Mouse (Mus musculus) thymus, adult 2 months (tissue): ENCODE results near the gene Psma5. TPM values are rescaled to one million over a fixed set of nuclear protein-coding genes. Genes with fewer than 3 reads are reported as not detected.
"Not testable (repeated sequence)": the region's sequence is repeated elsewhere in the genome, so short reads cannot be mapped to it uniquely, and the experiment has no call there.

Experiments used
- DNase-seq: peaks from one replicate; pipeline ENCODE4 v3.0.0; 2021
- H3K27ac ChIP-seq: fragments of 200-500 bp; 2 replicates; pipeline ENCODE4 v1.5.1; 2012; ENCODE audit warnings: low read length, control low read depth; ENCODE audit not compliant: control insufficient read depth, insufficient read depth
- H3K27me3 ChIP-seq: fragments of 200-500 bp; 2 replicates; pipeline ENCODE4 v1.6.1; 2012; ENCODE audit warnings: mild to moderate bottlenecking, low read length, moderate library complexity, mixed read lengths; ENCODE audit not compliant: control insufficient read depth, insufficient read depth
- H3K36me3 ChIP-seq: fragments of 200-500 bp; 2 replicates; pipeline ENCODE4 v1.6.1; 2012; ENCODE audit warnings: mild to moderate bottlenecking, low read length, moderate library complexity; ENCODE audit not compliant: control insufficient read depth, insufficient read depth
- H3K4me1 ChIP-seq: fragments of 200-500 bp; replicated peaks from 2 replicates; pipeline ENCODE4 v1.6.1; 2012; ENCODE audit warnings: low read length; ENCODE audit not compliant: control insufficient read depth, insufficient read depth
- H3K4me3 ChIP-seq: fragments of 200-500 bp; 2 replicates; pipeline ENCODE4 v1.5.1; 2012; ENCODE audit warnings: mild to moderate bottlenecking, low read length, control low read depth, moderate library complexity; ENCODE audit not compliant: control insufficient read depth, insufficient read depth
- CTCF ChIP-seq: fragments of 200-500 bp; IDR thresholded peaks from 2 replicates; pipeline ENCODE4 v1.5.1; 2012; ENCODE audit warnings: mild to moderate bottlenecking, control low read depth, low read length, moderate library complexity, borderline replicate concordance; ENCODE audit not compliant: control insufficient read depth, poor library complexity, insufficient read depth; ENCODE audit errors: extremely low read depth
- POLR2A ChIP-seq: fragments of 200-500 bp; IDR thresholded peaks from 2 replicates; pipeline ENCODE4 v1.6.1; 2012; ENCODE audit warnings: mild to moderate bottlenecking, low read length, control low read depth, moderate library complexity; ENCODE audit not compliant: control insufficient read depth, poor library complexity, insufficient read depth; ENCODE audit errors: extremely low read depth
- WGBS: fragments of 180-500 bp; shearing (Covaris S2); methylation state at CpG from one replicate; pipeline ENCODE4 v1.1.7; 2018; 5-methylcytosine and 5-hydroxymethylcytosine counted together
- polyA plus RNA-seq: library from polyadenylated mRNA; depleted of rRNA; stranded (reverse); fragments of >200 nt; gene quantifications from 2 replicates; pipeline ENCODE4 v1.2.3, GENCODE M21; 2012

The Psma5 gene
- polyA plus RNA-seq, 1 experiment, result 71.3 TPM

DNA sequence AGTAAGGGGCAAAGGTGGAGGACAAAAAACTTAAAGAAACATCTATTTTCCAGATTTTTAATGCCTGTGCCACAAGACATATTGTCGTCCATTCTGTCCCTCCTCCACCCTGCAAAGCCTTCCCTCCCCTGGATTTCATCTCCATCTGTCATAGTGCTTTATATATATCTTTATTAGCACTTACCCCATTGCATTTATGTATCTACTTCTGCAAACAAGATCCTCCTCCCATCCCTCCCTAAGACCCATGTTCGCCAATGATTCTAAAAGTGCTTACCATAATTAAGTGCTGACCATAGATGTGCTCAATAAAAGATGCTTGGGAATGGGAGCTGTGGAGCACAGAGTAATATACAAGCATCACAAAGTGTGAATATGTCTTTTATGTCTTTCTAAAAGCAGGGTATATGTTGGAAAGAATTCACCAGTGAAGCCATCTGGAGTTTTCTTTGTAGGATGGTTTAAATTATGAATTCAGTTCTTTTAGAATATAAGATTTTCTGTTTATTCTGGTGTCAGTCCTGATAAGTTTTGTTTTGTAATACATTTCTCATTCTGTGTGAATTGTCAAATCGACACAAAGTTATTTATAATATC is 15.4 kb upstream of the Psma5 start:
- Histone ChIP-seq H3K27me3 (no peaks in the 10 kb centered on the region), H3K4me3 (no peak overlapping the region), H3K4me1 (no peaks in the 10 kb centered on the region), H3K27ac (no peak overlapping the region), H3K36me3 (no peaks in the 10 kb centered on the region)
- 95% methylated on average over 3 of the region's 3 CpGs for WGBS
- TF ChIP-seq POLR2A (no peak), CTCF (no peak)
- DNase-seq, result no peak

DNA sequence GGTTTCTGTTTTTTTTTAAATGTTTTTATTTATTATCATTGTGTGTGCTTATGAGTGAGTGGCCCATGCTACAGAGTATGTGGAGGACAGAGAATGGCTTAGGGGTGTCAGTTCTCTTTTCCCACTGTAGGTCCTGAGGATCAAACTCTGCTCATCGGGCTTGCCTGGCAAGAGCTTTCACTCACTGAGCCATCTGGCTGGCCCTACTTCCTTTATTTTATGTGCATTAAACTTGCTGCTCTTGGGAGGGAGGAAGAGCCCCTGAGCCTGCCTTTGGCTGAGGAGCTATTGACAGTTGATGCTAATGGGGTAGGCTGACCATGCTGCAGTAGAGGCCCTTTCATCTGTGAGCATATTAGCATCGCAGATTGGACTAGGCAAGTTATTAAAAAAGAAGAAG is 9.9 kb upstream of the Psma5 start:
- TF ChIP-seq POLR2A, result no peak
- TF ChIP-seq CTCF, result no peak
- DNase-seq, result no peak

DNA sequence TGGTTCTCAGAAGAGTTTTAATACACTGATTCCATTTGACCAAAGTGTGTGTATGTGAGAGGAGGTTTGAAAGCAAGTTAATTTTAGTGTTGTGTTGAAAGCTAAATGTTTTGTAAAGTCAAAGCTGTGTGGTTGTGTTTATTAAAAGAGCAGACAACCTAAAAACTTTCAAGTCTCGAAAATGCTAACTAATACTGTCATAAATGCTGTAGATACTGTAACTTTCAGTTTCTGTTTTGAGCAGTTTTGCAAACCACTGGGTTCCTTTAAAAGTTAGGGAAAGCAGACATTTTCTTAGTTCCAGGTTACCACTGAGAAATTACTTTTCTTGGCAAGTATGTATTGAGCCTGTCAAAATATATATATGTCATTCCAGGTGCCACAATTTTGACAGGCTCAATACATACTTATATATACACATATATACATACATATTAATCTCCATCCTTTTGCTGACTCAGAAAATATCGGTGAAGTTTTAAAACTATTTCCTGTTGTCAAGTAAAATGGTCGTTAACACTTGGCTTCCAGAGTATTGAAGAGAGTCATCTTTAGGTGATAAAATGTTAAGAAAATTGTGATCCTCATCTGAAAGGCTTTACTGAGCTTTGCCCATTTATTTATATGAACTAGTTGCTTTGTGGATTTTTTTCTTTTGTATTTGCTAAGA is 1.2 kb downstream of the Psma5 start:
- H3K27ac ChIP-seq, result no peak overlapping the region
- TF ChIP-seq CTCF (no peak), POLR2A (no peak)

More for the DNA sequence above, 9.9 kb upstream of the Psma5 start:
- Histone ChIP-seq H3K4me1 (no peaks in the 10 kb centered on the region), H3K27me3 (no peaks in the 10 kb centered on the region), H3K36me3 (no peaks in the 10 kb centered on the region), H3K4me3 (no peak overlapping the region), H3K27ac (no peak overlapping the region)
- 44% methylated on average over 2 of the region's 2 CpGs for WGBS

DNA sequence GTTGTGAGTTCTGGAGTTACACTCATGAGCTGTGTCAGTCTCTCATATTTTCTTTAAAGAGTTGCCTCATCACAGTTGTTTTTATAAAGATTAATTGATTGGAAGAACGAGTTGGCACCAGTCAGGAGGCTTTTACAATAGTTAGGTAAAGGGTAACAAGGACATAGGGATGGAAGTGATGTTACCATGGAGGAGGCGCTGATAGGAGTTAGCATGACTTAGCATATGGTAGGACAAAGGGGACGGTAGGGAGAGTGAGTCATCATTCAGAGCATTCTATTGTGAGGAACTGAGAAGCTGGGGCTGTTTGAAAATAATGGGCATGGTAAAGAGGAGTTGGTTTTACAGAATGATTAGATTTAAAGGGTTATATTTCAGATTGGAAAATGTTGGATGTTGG is 2.6 kb downstream of the Psma5 start:
- DNase-seq, result no peak
- Histone ChIP-seq H3K4me1 (no peaks in the 10 kb centered on the region), H3K27me3 (no peaks in the 10 kb centered on the region), H3K4me3 (no peak overlapping the region), H3K27ac (no peak overlapping the region), H3K36me3 (peaks cover 12% of the 10 kb centered on the region)
- no peak for TF ChIP-seq POLR2A
- WGBS, result 78% methylated on average over 3 of the region's 3 CpGs

More for the DNA sequence above, 1.2 kb downstream of the Psma5 start:
- no peaks in the 10 kb centered on the region for H3K27me3 ChIP-seq
- DNase-seq, result no peak
- H3K4me1 ChIP-seq, result no peaks in the 10 kb centered on the region
- 15% methylated on average over 3 of the region's 3 CpGs for WGBS
- peaks cover 10% of the 10 kb centered on the region for H3K36me3 ChIP-seq
- H3K4me3 ChIP-seq, result no peak overlapping the region

DNA sequence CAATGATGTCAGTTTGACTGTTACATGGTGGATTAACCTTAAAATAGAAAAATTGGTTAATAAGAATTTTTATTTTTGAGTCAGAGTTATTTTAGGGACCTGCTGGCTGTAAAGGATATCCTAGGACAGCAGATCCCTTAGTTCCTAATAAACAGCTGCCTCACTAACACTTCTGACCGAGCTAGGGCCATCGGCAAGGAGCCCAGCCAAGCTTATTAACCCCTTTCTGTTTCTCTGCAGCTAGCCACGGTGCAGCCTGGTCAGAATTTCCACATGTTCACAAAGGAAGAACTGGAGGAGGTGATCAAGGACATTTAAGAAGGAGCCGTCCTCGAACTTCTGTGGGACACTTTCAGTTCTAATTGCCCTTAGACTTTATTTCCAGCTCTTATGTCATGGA is 22.8 kb downstream of the Psma5 start:
- not testable (repeated sequence) for H3K27ac ChIP-seq, H3K27me3 ChIP-seq, H3K4me1 ChIP-seq, H3K4me3 ChIP-seq, DNase-seq
- H3K36me3 ChIP-seq, result peaks cover 27% of the 10 kb centered on the region
- 93% methylated on average over 5 of the region's 5 CpGs for WGBS

DNA sequence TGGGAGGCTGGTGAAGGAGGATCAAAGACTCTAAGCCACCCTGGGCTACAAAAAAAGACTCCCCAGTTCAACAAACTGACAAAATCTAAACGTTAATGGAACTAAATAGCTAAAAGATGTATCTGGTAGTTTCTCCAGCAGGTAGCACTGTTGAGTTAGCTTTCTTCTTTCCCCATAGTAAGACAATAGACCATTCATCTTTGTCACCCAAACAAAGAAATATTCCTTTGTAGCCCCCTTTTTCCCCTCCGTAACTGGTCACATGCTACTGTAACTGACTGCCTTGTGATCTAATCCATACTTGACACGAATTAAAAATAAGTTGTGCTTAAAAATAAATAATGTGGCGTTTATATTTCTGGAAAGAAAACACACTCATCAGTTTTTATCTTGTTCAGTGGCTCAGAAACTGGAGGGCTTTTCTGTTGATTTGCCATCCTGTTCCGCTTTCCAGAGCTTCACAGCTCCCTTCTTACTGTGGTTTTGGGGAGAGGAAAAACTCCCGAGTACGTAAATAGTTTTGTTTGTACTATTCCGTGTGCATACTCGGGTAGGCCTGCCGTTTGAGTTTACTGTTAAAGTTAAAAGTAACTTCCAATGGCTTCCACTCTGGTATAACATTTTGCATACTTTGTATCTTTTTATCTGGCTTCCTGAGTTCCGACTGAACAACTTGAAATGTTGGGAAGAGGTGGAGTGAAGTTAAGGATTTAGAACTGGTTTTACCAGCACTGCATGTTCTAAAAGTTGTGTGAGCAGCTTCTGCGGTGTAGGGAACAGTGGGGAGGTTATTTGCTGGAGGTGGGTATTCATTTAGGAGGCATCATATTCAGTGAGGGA is 25.9 kb downstream of the Psma5 start:
- Histone ChIP-seq H3K36me3 (peaks cover 7% of the 10 kb centered on the region; the same call in 1 of the 2 replicates), H3K4me1 (0 out of 2 replicates have a peak, but pooled peaks cover 5% of the 10 kb centered on the region), H3K27me3 (no peaks in the 10 kb centered on the region), H3K4me3 (no peak overlapping the region), H3K27ac (no peak overlapping the region)
- peak; percentile 27 for DNase-seq
- WGBS, result 35% methylated on average over 12 of the region's 12 CpGs
- no peak for TF ChIP-seq POLR2A
- TF ChIP-seq CTCF, result no peak

DNA sequence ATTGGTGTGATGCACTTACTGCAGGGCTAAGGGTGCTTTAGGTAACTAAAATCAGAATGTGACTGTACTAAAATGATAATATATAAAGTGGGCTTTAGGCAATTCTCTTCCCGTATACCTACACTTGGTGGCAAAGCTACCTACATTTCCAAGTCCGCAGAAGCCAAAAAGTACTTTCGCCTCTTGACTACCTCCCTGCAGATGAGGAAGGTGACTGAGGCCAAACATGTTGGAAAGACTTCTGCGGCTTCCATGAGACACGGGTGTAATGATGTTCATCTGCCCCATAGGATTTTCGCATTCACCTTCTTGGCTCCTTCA is 26.5 kb downstream of the Psma5 start:
- WGBS, result 20% methylated on average over 6 of the region's 6 CpGs
- TF ChIP-seq CTCF (no peak), POLR2A (no peak)
- no peak for DNase-seq
- Histone ChIP-seq H3K27ac (peak overlapping the region; percentile 32; the same call in 1 of the 2 replicates), H3K27me3 (no peaks in the 10 kb centered on the region), H3K4me3 (peak overlapping the region; percentile 59), H3K4me1 (0 out of 2 replicates have a peak, but pooled peaks cover 5% of the 10 kb centered on the region), H3K36me3 (peaks cover 1% of the 10 kb centered on the region; the same call in 1 of the 2 replicates)
